8 mouse cellular contexts compared by ENCODE assay signal in the genomic region with DNA sequence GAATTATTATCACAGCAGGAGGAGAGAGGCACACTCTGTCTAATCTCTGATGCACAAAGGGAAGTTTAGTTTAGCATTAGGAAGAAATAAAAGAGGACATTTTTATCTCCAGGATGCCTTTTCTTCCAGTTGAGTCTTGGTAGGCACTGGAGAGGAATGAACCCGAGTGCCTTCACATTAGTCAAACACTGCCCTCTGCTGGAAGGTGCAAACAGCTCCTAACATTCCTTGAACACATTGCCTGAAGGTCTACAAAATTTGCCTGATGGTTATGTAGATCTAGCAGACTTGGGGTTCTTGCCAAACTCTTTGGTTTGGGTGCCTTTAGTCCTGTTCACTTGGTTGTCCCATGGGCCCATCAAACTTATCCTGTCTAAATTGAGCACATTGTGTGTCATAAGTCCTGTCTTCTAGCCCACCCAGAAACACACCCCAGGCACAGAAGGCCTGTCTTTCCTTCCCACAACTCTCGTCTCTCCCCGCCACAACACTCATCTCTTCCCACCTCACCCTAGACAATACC.
A peak's percentile ranks its signal among the peaks of the same experiment; 100 is the strongest.
DNase-seq lines count a peak whose midpoint lies in the region; ATAC-seq and TF ChIP-seq lines count a peak whose summit lies in the region.

No protein-coding gene starts in this region.

- H3K27me3 ChIP-seq in heart, embryonic 11.5 days (ENCODE audit: control insufficient read depth, insufficient read depth, low read length): no peaks in the 10 kb centered on the region
- no peaks in the 10 kb centered on the region for H3K27me3 ChIP-seq in CH12.LX (replicated peaks)

- in situ Hi-C loops in CH12.LX (cut with MboI; ENCODE audit: low pct_ligation_motif_present, low pct_unique_long_range_greater_than_20kb, low sequenced_read_pairs): no loop called here

- H3K27ac ChIP-seq in heart, embryonic 11.5 days (ENCODE audit: low read depth, low read length): no peak overlapping the region
- no peak overlapping the region for H3K27ac ChIP-seq in CH12.LX (ENCODE audit: insufficient read depth, low read depth)

- peak; percentile 59 to 77 for DNase-seq in heart, adult 18-20 months
- DNase-seq in CH12.LX (ENCODE audit: extremely low read depth): peak; percentile 63
- DNase-seq in adrenal gland, postnatal 25 days: peak; percentile 51
- peak; percentile 70 to 83 for DNase-seq in kidney, postnatal 36 days
- DNase-seq in thymus, postnatal 36 days: peak; percentile 14 to 25
- DNase-seq in cerebellum, adult 11 months: no peak
- DNase-seq in right cerebral cortex, postnatal 25 days: no peak

- no peak overlapping the region for H3K4me2 ChIP-seq in heart, embryonic 11.5 days
- no peak overlapping the region for H3K4me2 ChIP-seq in CH12.LX (ENCODE audit: insufficient read depth, low read depth, poor library complexity, severe bottlenecking)

- no peaks in the 10 kb centered on the region for H3K4me1 ChIP-seq in heart, embryonic 11.5 days (ENCODE audit: control insufficient read depth, insufficient read depth, low read length)
- no peaks in the 10 kb centered on the region for H3K4me1 ChIP-seq in CH12.LX (ENCODE audit: control insufficient read depth in 1 of 2, insufficient read depth in 2 of 2)

- TF ChIP-seq CTCF in CH12.LX (conservative IDR thresholded peaks at IDR 0.05 in 1 of 2, IDR thresholded peaks at IDR 0.05 in 1 of 2; ENCODE audit: low read depth in 2 of 2, low read length in 2 of 2): peak; percentile 68 to 72

- no peak overlapping the region for H3K9ac ChIP-seq in heart, embryonic 11.5 days (ENCODE audit: low read depth, low read length)
- no peak overlapping the region for H3K9ac ChIP-seq in CH12.LX (ENCODE audit: insufficient read depth, low read depth)

- no peaks in the 10 kb centered on the region for H3K9me3 ChIP-seq in heart, embryonic 11.5 days (replicated peaks; ENCODE audit: control insufficient read depth, low read length)
- no peaks in the 10 kb centered on the region for H3K9me3 ChIP-seq in CH12.LX (replicated peaks; ENCODE audit: low read length)

- no peak for ATAC-seq in heart, embryonic 11.5 days (replicated peaks; ENCODE audit: insufficient number of reproducible peaks, low FRiP score, low TSS enrichment)

- peak; percentile 60 for TF ChIP-seq RAD21 in CH12.LX (IDR thresholded peaks at IDR 0.05; ENCODE audit: low read depth, low read length)

- TF ChIP-seq POLR2A in CH12.LX (IDR thresholded peaks at IDR 0.05; ENCODE audit: low read depth, low read length): no peak

- no peaks in the 10 kb centered on the region; the same call in 1 of the 2 replicates for H3K36me3 ChIP-seq in heart, embryonic 11.5 days (ENCODE audit: control insufficient read depth, insufficient read depth, low read length)
- H3K36me3 ChIP-seq in CH12.LX (replicated peaks in 1 of 2; ENCODE audit: control insufficient read depth in 1 of 2, insufficient read depth in 1 of 2, low read length in 1 of 2): no peaks in the 10 kb centered on the region

- no peak overlapping the region for H3K4me3 ChIP-seq in heart, embryonic 11.5 days (ENCODE audit: low read depth, low read length)
- H3K4me3 ChIP-seq in CH12.LX (replicated peaks in 1 of 3; ENCODE audit: low read depth in 2 of 3, low read length in 2 of 3, poor library complexity in 1 of 3): no peak overlapping the region

- WGBS in heart, embryonic 11.5 days (ENCODE audit: insufficient replicate concordance): 53% methylated on average over 3 of the region's 3 CpGs

- no peak for TF ChIP-seq EP300 in CH12.LX (IDR thresholded peaks at IDR 0.05; ENCODE audit: low read length)

- H3K79me2 ChIP-seq in CH12.LX (replicated peaks; ENCODE audit: control insufficient read depth, extremely low read depth, insufficient read depth, poor library complexity, severe bottlenecking): no peaks in the 10 kb centered on the region

- dilution Hi-C loops in CH12.LX (cut with MboI; ENCODE audit: extremely low pct_ligation_motif_present, extremely low pct_unique_long_range_greater_than_20kb, low sequenced_read_pairs): no loop called here

TF ChIP-seq in CH12.LX, 34 proteins besides CTCF, POLR2A, EP300 and RAD21:
- peak; percentile 49 for TF ChIP-seq SMC3 (IDR thresholded peaks at IDR 0.05; ENCODE audit: low read depth, low read length)
- no peak for TF ChIP-seq ZKSCAN1 (IDR thresholded peaks at IDR 0.05; ENCODE audit: borderline replicate concordance, low read depth, low read length)

Comparison
In these comparisons a context has a peak if more than half of its experiments do, and no peak if none do; other contexts are left out.
1. DNase-seq: peak in heart, adult 18-20 months (2 of 2), CH12.LX (single experiment), adrenal gland, postnatal 25 days (single experiment), kidney, postnatal 36 days (2 of 2) and thymus, postnatal 36 days (2 of 2); none in cerebellum, adult 11 months (single experiment) and right cerebral cortex, postnatal 25 days (single experiment).